Mouse (Mus musculus) cerebellum, adult 2 months (tissue): ENCODE data around the gene Dtl. TPM values are rescaled to one million over a fixed set of nuclear protein-coding genes. Genes with fewer than 3 reads are reported as not detected.

Experiments used
- DNase-seq, 2 experiments: peaks; one replicate each; pipeline ENCODE4 v3.0.0; 2021
- H3K27ac ChIP-seq: fragments of 200-500 bp; 2 replicates; pipeline ENCODE4 v1.5.1; 2012; ENCODE audit warnings: low read length, control low read depth, inconsistent platforms; ENCODE audit not compliant: insufficient read depth
- H3K27me3 ChIP-seq: fragments of 200-500 bp; 2 replicates; pipeline ENCODE4 v1.6.1; 2012; ENCODE audit warnings: inconsistent platforms, mild to moderate bottlenecking, low read length, moderate library complexity; ENCODE audit not compliant: control insufficient read depth, insufficient read depth
- H3K4me1 ChIP-seq: fragments of 200-500 bp; 2 replicates; pipeline ENCODE4 v1.6.1; 2011; ENCODE audit warnings: low read length; ENCODE audit not compliant: control insufficient read depth, insufficient read depth
- H3K4me3 ChIP-seq: fragments of 200-500 bp; replicated peaks from 2 replicates; pipeline ENCODE3; 2011; ENCODE audit warnings: mild to moderate bottlenecking, low read depth, low read length, control low read depth; ENCODE audit not compliant: insufficient read depth
- CTCF ChIP-seq: fragments of 200-500 bp; IDR thresholded peaks from 2 replicates; pipeline ENCODE4 v1.5.1; 2011; ENCODE audit warnings: low read depth, mild to moderate bottlenecking, control low read depth, low read length, moderate library complexity, borderline replicate concordance; ENCODE audit not compliant: insufficient read depth
- POLR2A ChIP-seq: fragments of 200-500 bp; IDR thresholded peaks from 2 replicates; pipeline ENCODE4 v1.6.1; 2011; ENCODE audit warnings: low read length, control low read depth, borderline replicate concordance; ENCODE audit not compliant: insufficient read depth
- WGBS: fragments of 180-500 bp; shearing (Covaris S2); methylation state at CpG from one replicate; pipeline ENCODE4 v1.1.7; 2018; 5-methylcytosine and 5-hydroxymethylcytosine counted together
- polyA plus RNA-seq: library from polyadenylated mRNA; depleted of rRNA; stranded (reverse); fragments of >200 nt; gene quantifications from 2 replicates; pipeline ENCODE4 v1.2.3, GENCODE M21; 2012

Gene Dtl
- polyA plus RNA-seq, 1 experiment = 0.16 TPM

- no peaks in the 10 kb centered on the region for H3K27me3 ChIP-seq
- H3K4me3 ChIP-seq = peak overlapping the region; percentile 62
- no peak overlapping the region for H3K27ac ChIP-seq
- TF ChIP-seq CTCF (no peak), POLR2A (no peak)
- no peak for DNase-seq
- H3K4me1 ChIP-seq = peaks cover 11% of the 10 kb centered on the region
- WGBS = under 1% methylated on average over 52 of the region's 52 CpGs
Observed at GRCm38 (mm10) chr1:191574871-191575457, 380 bp downstream of the Dtl start.

- Histone ChIP-seq H3K27me3 (no peaks in the 10 kb centered on the region), H3K4me3 (no peak overlapping the region), H3K27ac (no peak overlapping the region), H3K4me1 (peaks cover 11% of the 10 kb centered on the region; the same call in 1 of the 2 replicates)
- no peak for TF ChIP-seq POLR2A
- no peak for TF ChIP-seq CTCF
- 4% methylated on average over 13 of the region's 13 CpGs for WGBS
- no peak for DNase-seq
Observed at GRCm38 (mm10) chr1:191573906-191574639, 1.3 kb downstream of the Dtl start.

GRCm38 (mm10) chr1:191570415-191570814 lies 4.9 kb downstream of the Dtl start:
- TF ChIP-seq POLR2A (no peak), CTCF (no peak)
- Histone ChIP-seq H3K4me1 (peaks cover 2% of the 10 kb centered on the region; the same call in 1 of the 2 replicates), H3K27ac (no peak overlapping the region), H3K27me3 (no peaks in the 10 kb centered on the region), H3K4me3 (no peak overlapping the region)
- WGBS = 92% methylated on average over 3 of the region's 3 CpGs
- DNase-seq = no peak

GRCm38 (mm10) chr1:191569625-191570024 lies 5.7 kb downstream of the Dtl start:
- Histone ChIP-seq H3K4me3 (no peak overlapping the region), H3K4me1 (peaks cover 2% of the 10 kb centered on the region; the same call in 1 of the 2 replicates), H3K27me3 (no peaks in the 10 kb centered on the region), H3K27ac (no peak overlapping the region)
- 98% methylated on average over 2 of the region's 2 CpGs for WGBS
- TF ChIP-seq POLR2A (no peak), CTCF (no peak)
- no peak for DNase-seq

GRCm38 (mm10) chr1:191567859-191568258 lies 7.5 kb downstream of the Dtl start:
- TF ChIP-seq CTCF = peak; percentile 24; the same call in 1 of the 2 replicates
- no peak for TF ChIP-seq POLR2A
- WGBS = 83% methylated on average over 1 of the region's 1 CpGs
- H3K27me3 ChIP-seq = no peaks in the 10 kb centered on the region
- no peaks in the 10 kb centered on the region for H3K4me1 ChIP-seq
- DNase-seq = no peak
- no peak overlapping the region for H3K4me3 ChIP-seq
- no peak overlapping the region for H3K27ac ChIP-seq

- H3K4me3 ChIP-seq = no peak overlapping the region
- H3K4me1 ChIP-seq = no peaks in the 10 kb centered on the region
- no peak overlapping the region for H3K27ac ChIP-seq
- TF ChIP-seq CTCF (peak; percentile 18; the same call in 1 of the 2 replicates), POLR2A (no peak)
- WGBS = 25% methylated on average over 6 of the region's 6 CpGs
- peak; percentile 25 to 46 for DNase-seq
- no peaks in the 10 kb centered on the region for H3K27me3 ChIP-seq
Observed at GRCm38 (mm10) chr1:191562823-191563365, 12.4 kb downstream of the Dtl start.

- H3K27ac ChIP-seq = no peak overlapping the region
- no peaks in the 10 kb centered on the region for H3K27me3 ChIP-seq
- no peaks in the 10 kb centered on the region for H3K4me1 ChIP-seq
- no peak for DNase-seq
- 93% methylated on average over 5 of the region's 5 CpGs for WGBS
- TF ChIP-seq POLR2A = no peak
- no peak for TF ChIP-seq CTCF
- H3K4me3 ChIP-seq = no peak overlapping the region
Observed at GRCm38 (mm10) chr1:191559779-191560178, 15.6 kb downstream of the Dtl start.
